Mouse (Mus musculus) liver, adult 2 months (tissue): ENCODE measurements at regions not wholly inside any gene's neighbourhood (a gene's known extent, or its start where the extent isn't known, plus 50 kb on each side); places are given as distances from the start of the nearest gene placed in this dataset.
A peak's percentile ranks its signal among the peaks of the same experiment; 100 is the strongest.
"Not testable (repeated sequence)": the region's sequence is repeated elsewhere in the genome, so short reads cannot be mapped to it uniquely, and the experiment has no call there.

Experiments
- DNase-seq: peaks from one replicate; pipeline ENCODE4 v3.0.0-alpha.2; 2011; ENCODE audit warnings: low read depth, low spot score; ENCODE audit errors: extremely low read depth
- H3K27ac ChIP-seq: fragments of 200-500 bp; replicated peaks from 2 replicates; pipeline ENCODE4 v1.5.1; 2012; ENCODE audit warnings: low read depth, mild to moderate bottlenecking, control low read depth, inconsistent platforms, low read length; ENCODE audit not compliant: insufficient read depth
- H3K27me3 ChIP-seq: fragments of 200-500 bp; 2 replicates; pipeline ENCODE4 v1.6.1; 2012; ENCODE audit warnings: mild to moderate bottlenecking, moderate library complexity, low read length, inconsistent platforms; ENCODE audit not compliant: control insufficient read depth, insufficient read depth
- H3K36me3 ChIP-seq: fragments of 200-500 bp; 2 replicates; pipeline ENCODE4 v1.6.1; 2012; ENCODE audit warnings: low read length, inconsistent platforms; ENCODE audit not compliant: control insufficient read depth, insufficient read depth
- H3K4me1 ChIP-seq: fragments of 200-500 bp; 2 replicates; pipeline ENCODE4 v1.6.1; 2011; ENCODE audit warnings: low read length; ENCODE audit not compliant: control insufficient read depth, insufficient read depth
- H3K4me3 ChIP-seq: fragments of 200-500 bp; 2 replicates; pipeline ENCODE4 v1.5.1; 2011; ENCODE audit warnings: low read depth, mild to moderate bottlenecking, control low read depth, low read length, moderate library complexity; ENCODE audit not compliant: insufficient read depth
- H3K79me2 ChIP-seq: fragments of 200-500 bp; 2 replicates; pipeline ENCODE4 v1.6.1; 2012; ENCODE audit warnings: inconsistent platforms, mild to moderate bottlenecking, low read length, moderate library complexity; ENCODE audit not compliant: control insufficient read depth, insufficient read depth
- H3K9ac ChIP-seq: fragments of 200-500 bp; 2 replicates; pipeline ENCODE4 v1.6.1; 2012; ENCODE audit warnings: low read depth, mild to moderate bottlenecking, control low read depth, inconsistent platforms, low read length
- CTCF ChIP-seq: fragments of 200-500 bp; IDR thresholded peaks from 2 replicates; pipeline ENCODE4 v1.5.1; 2011; ENCODE audit warnings: low read depth, low read length, control low read depth
- POLR2A ChIP-seq: fragments of 200-500 bp; IDR thresholded peaks from 2 replicates; pipeline ENCODE4 v1.6.1; 2011; ENCODE audit warnings: low read length, control low read depth; ENCODE audit not compliant: insufficient read depth; ENCODE audit errors: extremely low read depth
- WGBS: fragments of 180-500 bp; shearing (Covaris S2); methylation state at CpG from one replicate; pipeline ENCODE4 v1.1.7; 2018; 5-methylcytosine and 5-hydroxymethylcytosine counted together

- no peak overlapping the region for H3K27ac ChIP-seq
- no peak overlapping the region for H3K4me3 ChIP-seq
- no peaks in the 10 kb centered on the region for H3K79me2 ChIP-seq
- no peak overlapping the region for H3K9ac ChIP-seq
- no peaks in the 10 kb centered on the region for H3K27me3 ChIP-seq
- peak; percentile 70 for DNase-seq
- H3K36me3 ChIP-seq: no peaks in the 10 kb centered on the region
- H3K4me1 ChIP-seq: peaks cover 4% of the 10 kb centered on the region; the same call in 1 of the 2 replicates
- TF ChIP-seq POLR2A: no peak
- no peak for TF ChIP-seq CTCF
- 45% methylated on average over 2 of the region's 2 CpGs for WGBS
Measured at GRCm38 (mm10) chr13:16461681-16462080, 450.0 kb downstream of the Inhba start.

GRCm38 (mm10) chr13:16464823-16465222 lies 453.2 kb downstream of the Inhba start:
- H3K27ac ChIP-seq: no peak overlapping the region
- peaks cover 4% of the 10 kb centered on the region; the same call in 1 of the 2 replicates for H3K4me1 ChIP-seq
- H3K4me3 ChIP-seq: no peak overlapping the region
- WGBS: 93% methylated on average over 1 of the region's 1 CpGs
- DNase-seq: no peak
- no peak for TF ChIP-seq POLR2A
- no peak for TF ChIP-seq CTCF
- no peaks in the 10 kb centered on the region for H3K36me3 ChIP-seq
- no peak overlapping the region for H3K9ac ChIP-seq
- H3K79me2 ChIP-seq: no peaks in the 10 kb centered on the region
- no peaks in the 10 kb centered on the region for H3K27me3 ChIP-seq

DNA sequence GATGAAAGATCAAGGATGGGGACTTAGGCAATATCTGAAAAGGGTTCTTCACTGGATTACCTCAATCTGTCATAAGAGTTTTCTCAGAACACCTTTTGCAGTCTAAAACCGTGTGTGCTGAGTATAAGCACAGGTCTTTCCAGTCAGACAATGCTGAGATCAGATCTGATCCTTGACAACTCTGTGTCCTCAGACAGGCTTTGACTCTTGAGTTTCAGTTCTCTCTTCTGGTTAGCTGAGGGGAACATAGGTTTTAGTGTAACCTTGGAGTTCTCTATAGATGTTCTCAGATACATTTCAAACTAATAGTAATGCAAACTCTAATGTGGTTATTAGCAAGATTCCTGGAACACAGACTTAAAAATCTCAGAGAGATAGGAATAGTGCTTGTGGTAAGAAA lies 453.7 kb downstream of the Inhba start:
- TF ChIP-seq CTCF (no peak), POLR2A (no peak)
- no peaks in the 10 kb centered on the region for H3K79me2 ChIP-seq
- 60% methylated on average over 1 of the region's 1 CpGs for WGBS
- no peak overlapping the region for H3K4me3 ChIP-seq
- peaks cover 4% of the 10 kb centered on the region; the same call in 1 of the 2 replicates for H3K4me1 ChIP-seq
- DNase-seq: no peak
- H3K36me3 ChIP-seq: no peaks in the 10 kb centered on the region
- no peaks in the 10 kb centered on the region for H3K27me3 ChIP-seq
- no peak overlapping the region for H3K27ac ChIP-seq
- no peak overlapping the region for H3K9ac ChIP-seq

DNA sequence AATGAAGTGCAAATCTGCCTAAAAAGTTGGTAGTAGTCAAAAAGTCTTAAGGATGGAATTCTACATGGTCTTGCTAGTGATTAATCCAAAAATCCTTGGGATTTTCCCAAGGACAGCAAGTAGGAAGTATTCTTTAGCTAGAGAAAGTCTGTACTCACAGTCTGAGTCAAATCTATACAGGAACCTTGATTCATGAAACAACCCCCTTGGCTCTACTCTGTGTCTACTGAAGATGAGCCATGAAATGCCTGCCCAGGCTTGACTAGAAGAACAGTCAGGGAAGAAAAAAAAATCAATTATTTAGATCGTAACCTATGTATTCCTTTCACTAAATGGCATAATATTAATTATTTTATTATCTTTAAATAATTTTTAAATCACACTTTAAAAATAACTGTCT lies 454.2 kb downstream of the Inhba start:
- Histone ChIP-seq H3K4me3 (no peak overlapping the region), H3K27ac (no peak overlapping the region), H3K9ac (no peak overlapping the region), H3K27me3 (no peaks in the 10 kb centered on the region), H3K4me1 (peaks cover 4% of the 10 kb centered on the region; the same call in 1 of the 2 replicates), H3K79me2 (no peaks in the 10 kb centered on the region), H3K36me3 (no peaks in the 10 kb centered on the region)
- TF ChIP-seq CTCF (no peak), POLR2A (no peak)
- WGBS: 90% methylated on average over 1 of the region's 1 CpGs
- no peak for DNase-seq

DNA sequence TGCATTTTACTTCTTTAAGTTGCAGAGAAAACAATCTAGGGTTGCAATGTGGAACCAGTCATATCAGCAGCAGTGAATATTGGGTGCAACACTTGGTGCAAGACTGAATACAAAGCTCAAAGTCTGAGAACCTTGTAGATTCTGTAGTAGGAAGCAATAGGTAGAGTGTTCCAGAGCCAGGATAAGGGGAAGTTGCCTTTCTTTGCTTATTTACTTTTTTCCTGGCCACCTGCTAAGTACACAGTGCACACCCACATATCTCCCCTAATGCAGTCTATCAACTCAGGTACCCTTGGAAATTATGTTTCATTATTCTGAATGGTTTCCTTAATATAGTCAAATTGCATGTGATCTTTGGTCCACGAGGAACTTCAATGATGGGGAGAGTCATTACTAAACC lies 464.9 kb downstream of the Inhba start:
- TF ChIP-seq POLR2A (no peak), CTCF (no peak)
- H3K79me2 ChIP-seq: no peaks in the 10 kb centered on the region
- H3K4me1 ChIP-seq: no peaks in the 10 kb centered on the region
- no peak overlapping the region for H3K4me3 ChIP-seq
- H3K9ac ChIP-seq: no peak overlapping the region
- whole genome bisulfite sequencing: 78% methylated on average over 1 of the region's 1 CpGs
- H3K27me3 ChIP-seq: no peaks in the 10 kb centered on the region
- no peak overlapping the region for H3K27ac ChIP-seq
- H3K36me3 ChIP-seq: no peaks in the 10 kb centered on the region
- DNase-seq: no peak

DNA sequence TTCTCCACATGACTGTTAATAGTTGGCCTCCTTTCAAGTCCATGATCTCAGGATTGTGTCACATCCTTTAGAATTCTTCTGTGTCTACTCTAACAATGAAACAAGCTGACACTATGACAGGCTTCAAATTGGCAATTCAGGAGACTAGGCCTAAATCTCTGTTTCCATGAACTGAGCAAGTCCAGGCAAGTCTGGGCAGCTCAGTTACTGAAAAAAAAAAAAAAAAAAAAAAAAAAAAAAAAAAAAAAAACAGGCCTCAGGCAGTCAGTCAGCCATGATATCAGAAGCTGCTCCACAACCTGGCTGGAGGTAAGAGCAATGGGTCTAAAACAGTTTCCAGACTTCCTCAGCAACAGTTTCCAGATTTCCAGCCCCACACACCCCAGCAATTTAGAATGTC lies 475.6 kb downstream of the Inhba start:
- H3K4me1 ChIP-seq: no peaks in the 10 kb centered on the region
- TF ChIP-seq CTCF (no peak), POLR2A (no peak)
- H3K9ac ChIP-seq: no peak overlapping the region
- H3K79me2 ChIP-seq: no peaks in the 10 kb centered on the region
- H3K4me3 ChIP-seq: no peak overlapping the region
- peak; percentile 9 for DNase-seq
- H3K27me3 ChIP-seq: no peaks in the 10 kb centered on the region
- H3K27ac ChIP-seq: no peak overlapping the region
- H3K36me3 ChIP-seq: no peaks in the 10 kb centered on the region

DNA sequence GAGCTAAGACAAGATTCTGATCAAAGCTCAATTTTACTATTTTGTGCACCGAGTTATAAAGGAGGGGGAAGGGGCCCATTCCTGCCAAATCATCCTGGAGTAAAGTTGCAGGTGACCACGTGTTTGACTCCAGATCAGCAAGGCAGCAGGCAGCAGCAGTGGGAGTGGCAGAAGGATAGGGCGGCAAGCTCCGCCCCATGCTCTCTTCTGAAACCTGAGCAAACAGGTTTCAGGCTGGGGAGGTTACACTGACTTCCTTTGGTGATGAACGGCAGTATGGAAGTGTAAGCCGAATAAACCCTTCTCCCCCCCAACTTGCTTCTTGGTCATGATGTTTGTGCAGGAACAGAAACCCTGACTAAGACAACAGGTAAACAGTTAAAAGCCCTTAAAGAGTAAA lies 479.0 kb downstream of the Inhba start:
- H3K79me2 ChIP-seq, H3K4me1 ChIP-seq, H3K36me3 ChIP-seq, H3K4me3 ChIP-seq, H3K27ac ChIP-seq, H3K9ac ChIP-seq, DNase-seq, H3K27me3 ChIP-seq: not testable (repeated sequence)
- 41% methylated on average over 6 of the region's 6 CpGs for WGBS
